Mouse (Mus musculus) bone marrow macrophage, adult 2 months (primary cell): ENCODE measurements at regions not wholly inside any gene's neighbourhood (a gene's known extent, or its start where the extent isn't known, plus 50 kb on each side); places are given as distances from the start of the nearest gene placed in this dataset.

Experiments
- CTCF ChIP-seq: IDR thresholded peaks from 2 replicates; pipeline ENCODE4 v1.5.1; 2012; ENCODE audit warnings: low read depth, mild to moderate bottlenecking, low read length, moderate library complexity
- POLR2A ChIP-seq: IDR thresholded peaks from 2 replicates; pipeline ENCODE4 v1.6.1; 2012; ENCODE audit warnings: mild to moderate bottlenecking, low read depth, low read length, borderline replicate concordance

- TF ChIP-seq POLR2A (no peak), CTCF (no peak)
Observed at GRCm38 (mm10) chr10:44598615-44599014, 70.3 kb upstream of the Prdm1 start.
